In the genomic region with DNA sequence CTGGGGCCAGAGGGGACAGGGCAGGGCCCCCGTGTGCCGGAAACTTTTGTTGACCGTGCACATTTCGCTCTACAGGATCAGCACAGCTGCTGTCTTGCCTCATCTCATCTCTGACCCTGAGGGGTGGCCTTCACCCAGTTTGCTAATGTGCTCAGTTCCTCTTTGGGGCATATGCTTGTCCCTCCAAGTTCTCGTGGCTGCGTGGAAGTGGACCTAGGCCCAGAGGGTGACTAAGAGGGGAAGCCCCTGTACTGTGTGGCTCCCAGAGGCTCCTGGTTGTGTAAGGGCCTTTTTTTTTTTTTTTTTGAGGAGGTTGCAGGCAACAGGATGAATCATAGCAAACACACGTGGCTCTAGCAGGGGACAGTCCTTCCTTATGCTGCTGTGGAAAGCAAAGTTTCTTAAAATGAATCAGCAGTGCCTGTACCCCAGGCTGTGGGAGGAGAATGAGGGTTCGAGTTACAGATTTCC, we compare ENCODE assay signal across 8 mouse cellular contexts.
DNase-seq lines count a peak whose midpoint lies in the region; ATAC-seq and TF ChIP-seq lines count a peak whose summit lies in the region.
"Had no signal": no experiment of that assay in that cellular context is flagged by ENCODE, and none has a peak within 500 bp of the region (broad histone marks: within the 10 kb centered on the region; RNA-seq: fewer than 3 reads in every experiment).

No protein-coding gene starts in this region.

- WGBS in kidney, embryonic 14.5 days: 69% methylated on average over 8 of the region's 8 CpGs
- 36% methylated on average over 8 of the region's 8 CpGs for WGBS in lung, postnatal 0 days
- 83% methylated on average over 8 of the region's 8 CpGs for WGBS in midbrain, embryonic 11.5 days

- H3K36me3 ChIP-seq in kidney, embryonic 14.5 days (ENCODE audit: control insufficient read depth, insufficient read depth, low read length): no peaks in the 10 kb centered on the region
- H3K36me3 ChIP-seq in lung, postnatal 0 days (ENCODE audit: insufficient read depth, low read length): no peaks in the 10 kb centered on the region
- H3K36me3 ChIP-seq in midbrain, embryonic 11.5 days (ENCODE audit: control insufficient read depth, insufficient read depth, low read length): no peaks in the 10 kb centered on the region
- H3K36me3 ChIP-seq: neural tube, embryonic 13.5 days had no signal

- no peak overlapping the region for H3K9ac ChIP-seq in kidney, embryonic 14.5 days (ENCODE audit: low read depth, low read length)
- no peak overlapping the region for H3K9ac ChIP-seq in lung, postnatal 0 days (replicated peaks; ENCODE audit: low read depth)
- H3K9ac ChIP-seq in midbrain, embryonic 11.5 days (ENCODE audit: low read length): no peak overlapping the region
- H3K9ac ChIP-seq: neural tube, embryonic 13.5 days had no signal

- TF ChIP-seq EP300 in lung, postnatal 0 days (IDR thresholded peaks at IDR 0.05): peak; percentile 68

- H3K9me3 ChIP-seq in kidney, embryonic 14.5 days (ENCODE audit: control insufficient read depth, low read length): no peaks in the 10 kb centered on the region
- H3K9me3 ChIP-seq in lung, postnatal 0 days (ENCODE audit: low read length): no peaks in the 10 kb centered on the region
- no peaks in the 10 kb centered on the region for H3K9me3 ChIP-seq in midbrain, embryonic 11.5 days (ENCODE audit: control insufficient read depth, low read length)
- H3K9me3 ChIP-seq: neural tube, embryonic 13.5 days had no signal

- TF ChIP-seq CTCF in lung, postnatal 0 days (IDR thresholded peaks at IDR 0.05): no peak

- DNase-seq in CD4-positive helper T cell, adult 2 months (ENCODE audit: low read depth, low spot score): peak; percentile 72
- peak; percentile 32 to 35 for DNase-seq in frontal cortex, postnatal 36 days (ENCODE audit: low spot score in 2 of 2)
- DNase-seq in lung, postnatal 0 days (ENCODE audit: low spot score): peak; percentile 87
- peak; percentile 33 for DNase-seq in urinary bladder, adult 2 months (ENCODE audit: low spot score)
- DNase-seq in midbrain, embryonic 11.5 days (ENCODE audit: low spot score, missing footprints): no peak

- H3K27ac ChIP-seq in kidney, embryonic 14.5 days (ENCODE audit: low read depth, low read length): no peak overlapping the region
- peak overlapping the region; percentile 4; the same call in 1 of the 2 replicates for H3K27ac ChIP-seq in lung, postnatal 0 days (ENCODE audit: low read length)
- no peak overlapping the region for H3K27ac ChIP-seq in midbrain, embryonic 11.5 days (ENCODE audit: low read depth, low read length)
- H3K27ac ChIP-seq: neural tube, embryonic 13.5 days had no signal

- H3K4me2 ChIP-seq in kidney, embryonic 14.5 days (replicated peaks; ENCODE audit: low read depth, low read length): no peak overlapping the region
- no peak overlapping the region for H3K4me2 ChIP-seq in lung, postnatal 0 days (replicated peaks; ENCODE audit: low read depth, low read length)
- H3K4me2 ChIP-seq in midbrain, embryonic 11.5 days: no peak overlapping the region
- H3K4me2 ChIP-seq: neural tube, embryonic 13.5 days had no signal

- H3K4me3 ChIP-seq in kidney, embryonic 14.5 days (ENCODE audit: low read length): no peak overlapping the region
- H3K4me3 ChIP-seq in lung, postnatal 0 days (ENCODE audit: low read depth, low read length): no peak overlapping the region
- H3K4me3 ChIP-seq in midbrain, embryonic 11.5 days (ENCODE audit: low read depth, low read length): no peak overlapping the region
- H3K4me3 ChIP-seq: neural tube, embryonic 13.5 days had no signal

- H3K27me3 ChIP-seq in kidney, embryonic 14.5 days (ENCODE audit: control insufficient read depth, insufficient read depth, low read length): no peaks in the 10 kb centered on the region
- no peaks in the 10 kb centered on the region for H3K27me3 ChIP-seq in lung, postnatal 0 days (replicated peaks; ENCODE audit: insufficient read depth, low read length)
- H3K27me3 ChIP-seq in midbrain, embryonic 11.5 days (ENCODE audit: control insufficient read depth, insufficient read depth, low read length): no peaks in the 10 kb centered on the region
- H3K27me3 ChIP-seq: neural tube, embryonic 13.5 days had no signal

- no peaks in the 10 kb centered on the region; the same call in 1 of the 2 replicates for H3K4me1 ChIP-seq in kidney, embryonic 14.5 days (ENCODE audit: control insufficient read depth, insufficient read depth, low read length)
- H3K4me1 ChIP-seq in lung, postnatal 0 days (ENCODE audit: insufficient read depth, low read depth, low read length): peaks cover 2% of the 10 kb centered on the region; the same call in 1 of the 2 replicates
- no peaks in the 10 kb centered on the region for H3K4me1 ChIP-seq in midbrain, embryonic 11.5 days (ENCODE audit: control insufficient read depth, insufficient read depth, low read length)
- H3K4me1 ChIP-seq: neural tube, embryonic 13.5 days had no signal

- ATAC-seq in activated CD4-positive, CD25-positive, alpha-beta regulatory T cell, adult 4 months: peak; percentile 50
- 0 out of 2 replicates have a peak, but pooled peaks have one; percentile 39 for ATAC-seq in kidney, embryonic 14.5 days (ENCODE audit: low FRiP score, low TSS enrichment)
- ATAC-seq in lung, postnatal 0 days: peak; percentile 93
- ATAC-seq in midbrain, embryonic 11.5 days (ENCODE audit: low FRiP score): no peak
